Mouse (Mus musculus) MEL-GATA-1-ER (cell line): ENCODE data around the gene Ttc1.

Experiments used
- DNase-seq: peaks from one replicate; pipeline ENCODE4 v3.0.0-alpha.2; 2012; ENCODE audit warnings: low read depth; ENCODE audit errors: extremely low read depth

Gene Ttc1

GRCm38 (mm10) chr11:43705751-43706150, 42.1 kb downstream of the Ttc1 start:
- DNase-seq, result no peak

GRCm38 (mm10) chr11:43703552-43703951, 44.3 kb downstream of the Ttc1 start:
- DNase-seq, result no peak

GRCm38 (mm10) chr11:43700291-43700690, 47.5 kb downstream of the Ttc1 start:
- DNase-seq, result no peak

GRCm38 (mm10) chr11:43698621-43699020, 49.2 kb downstream of the Ttc1 start:
- no peak for DNase-seq

GRCm38 (mm10) chr11:43696623-43697022, 51.2 kb downstream of the Ttc1 start:
- no peak for DNase-seq

GRCm38 (mm10) chr11:43688850-43689249, 59.0 kb downstream of the Ttc1 start:
- DNase-seq, result no peak

- DNase-seq, result no peak
Observed at GRCm38 (mm10) chr11:43682415-43683217, 65.2 kb downstream of the Ttc1 start.

GRCm38 (mm10) chr11:43681472-43682414, 66.1 kb downstream of the Ttc1 start, which contains the start of gene Pwwp2a:
Gene Pwwp2a, plus strand, starts transcription at chr11:43681998.
- peak; percentile 98 for DNase-seq
